Mouse (Mus musculus) limb, embryonic 11.5 days (tissue): ENCODE measurements around the gene Adat3. TPM values are rescaled to one million over a fixed set of nuclear protein-coding genes. Genes with fewer than 3 reads are reported as not detected.
A peak's percentile ranks its signal among the peaks of the same experiment; 100 is the strongest.
"Not testable (repeated sequence)": the region's sequence is repeated elsewhere in the genome, so short reads cannot be mapped to it uniquely, and the experiment has no call there.

Source experiments
- ATAC-seq: fragments of 200-750 bp; cut with Nextera tagmentation; 2 replicates; pipeline ENCODE4 v1.8.0; 2017; ENCODE audit warnings: low read depth; ENCODE audit not compliant: insufficient number of reproducible peaks, low FRiP score, low TSS enrichment
- DNase-seq: peaks from one replicate; pipeline ENCODE4 v3.0.0-alpha.2; 2015; ENCODE audit warnings: low spot score
- H3K27ac ChIP-seq: fragments of 300-500 bp; sonication (generic); replicated peaks from 2 replicates; pipeline ENCODE4 v1.5.1; 2014; ENCODE audit warnings: low read depth, mild to moderate bottlenecking, low read length
- H3K27me3 ChIP-seq: fragments of 300-500 bp; sonication (generic); 2 replicates; pipeline ENCODE4 v1.6.1; 2014; ENCODE audit warnings: mild to moderate bottlenecking, low read length, mixed read lengths; ENCODE audit not compliant: control insufficient read depth, insufficient read depth
- H3K36me3 ChIP-seq: fragments of 300-500 bp; sonication (generic); 2 replicates; pipeline ENCODE4 v1.6.1; 2014; ENCODE audit warnings: mild to moderate bottlenecking, low read length, moderate library complexity, mixed read lengths; ENCODE audit not compliant: control insufficient read depth, insufficient read depth
- H3K4me1 ChIP-seq: fragments of 300-500 bp; sonication (generic); 2 replicates; pipeline ENCODE4 v1.6.1; 2014; ENCODE audit warnings: low read length, mixed read lengths; ENCODE audit not compliant: control insufficient read depth, insufficient read depth
- H3K4me2 ChIP-seq: fragments of 300-500 bp; sonication (generic); 2 replicates; pipeline ENCODE4 v1.6.1; 2014; ENCODE audit warnings: low read depth, mild to moderate bottlenecking, moderate library complexity; ENCODE audit not compliant: severe bottlenecking
- H3K4me3 ChIP-seq: fragments of 300-500 bp; sonication (generic); 2 replicates; pipeline ENCODE4 v1.5.1; 2014; ENCODE audit warnings: low read depth, low read length
- H3K9ac ChIP-seq: fragments of 300-500 bp; sonication (generic); 2 replicates; pipeline ENCODE4 v1.6.1; 2014; ENCODE audit warnings: mild to moderate bottlenecking, low read length
- H3K9me3 ChIP-seq: fragments of 300-500 bp; sonication (generic); 2 replicates; pipeline ENCODE4 v1.6.1; 2016; ENCODE audit warnings: low read length; ENCODE audit not compliant: control insufficient read depth
- WGBS: fragments of 180-500 bp; shearing (Covaris S2); extraction: QIAGEN DNeasy Blood & Tissue Kit; methylation state at CpG from one replicate; pipeline ENCODE4 v1.1.7; 2014; 5-methylcytosine and 5-hydroxymethylcytosine counted together
- polyA plus RNA-seq: library from polyadenylated mRNA; unstranded; fragments of >200 nt; fragmentation: Nextera tagmentation; extraction: Ambion mirVana; gene quantifications from 2 replicates; pipeline ENCODE4 v1.2.1, GENCODE M21; 2014

The Adat3 gene
- polyA plus RNA-seq, 1 experiment from 2014 or later = 9.8 TPM

DNA sequence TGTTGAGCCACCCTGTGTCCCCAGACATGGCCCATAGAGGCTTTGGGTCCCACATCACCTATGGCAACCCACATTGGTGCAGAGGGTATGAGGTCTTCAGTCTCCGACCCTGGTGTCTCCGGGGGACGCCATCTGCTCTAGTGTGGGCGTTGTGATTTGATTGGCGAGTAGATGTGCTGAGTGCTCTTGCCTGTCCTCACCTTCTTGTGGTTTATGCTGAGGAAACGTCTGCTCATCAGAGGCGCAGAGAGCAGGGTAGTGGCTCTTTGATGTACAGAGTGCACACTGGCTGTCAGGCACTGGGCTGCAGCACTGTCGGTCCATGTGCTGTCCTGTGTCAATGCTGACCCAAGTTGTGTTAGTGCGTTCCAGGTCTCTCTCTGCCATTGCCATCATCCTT lies 26.2 kb downstream of the Adat3 start:
- peaks cover 15% of the 10 kb centered on the region for H3K4me1 ChIP-seq
- H3K36me3 ChIP-seq = peaks cover 5% of the 10 kb centered on the region; the same call in 1 of the 2 replicates
- WGBS = 88% methylated on average over 9 of the region's 9 CpGs
- no peak overlapping the region for H3K4me3 ChIP-seq
- no peak overlapping the region for H3K27ac ChIP-seq
- H3K4me2 ChIP-seq = no peak overlapping the region
- ATAC-seq (no peak), DNase-seq (no peak)
- H3K27me3 ChIP-seq = no peaks in the 10 kb centered on the region
- no peaks in the 10 kb centered on the region for H3K9me3 ChIP-seq
- no peak overlapping the region for H3K9ac ChIP-seq

DNA sequence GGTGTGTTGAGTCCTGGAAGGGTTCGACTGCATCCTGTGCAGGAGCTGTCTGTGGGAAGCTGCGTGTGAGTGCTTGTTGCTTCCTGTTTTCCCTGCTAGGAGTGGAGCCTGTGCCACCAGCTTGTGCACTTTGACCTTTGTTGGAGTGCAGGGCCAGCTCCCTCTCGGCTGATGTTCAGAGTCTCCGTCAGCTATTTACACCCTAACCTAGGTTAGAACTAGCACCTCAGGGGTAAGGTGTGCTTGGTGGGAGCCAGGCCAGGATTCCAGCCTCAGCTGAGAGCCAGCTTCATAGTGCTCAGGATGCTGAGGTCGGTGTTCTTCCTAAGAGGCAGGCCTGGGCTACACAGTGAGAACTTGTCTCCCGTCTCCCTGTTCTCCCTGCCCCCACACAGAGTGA lies 32.7 kb downstream of the Adat3 start:
- H3K4me1 ChIP-seq = no peaks in the 10 kb centered on the region
- no peak for DNase-seq
- H3K4me3 ChIP-seq = no peak overlapping the region
- H3K27ac ChIP-seq = no peak overlapping the region
- WGBS = 85% methylated on average over 6 of the region's 6 CpGs
- ATAC-seq = no peak
- no peak overlapping the region for H3K4me2 ChIP-seq
- H3K9ac ChIP-seq = no peak overlapping the region
- no peaks in the 10 kb centered on the region for H3K27me3 ChIP-seq
- no peaks in the 10 kb centered on the region for H3K9me3 ChIP-seq
- H3K36me3 ChIP-seq = peaks cover 46% of the 10 kb centered on the region

DNA sequence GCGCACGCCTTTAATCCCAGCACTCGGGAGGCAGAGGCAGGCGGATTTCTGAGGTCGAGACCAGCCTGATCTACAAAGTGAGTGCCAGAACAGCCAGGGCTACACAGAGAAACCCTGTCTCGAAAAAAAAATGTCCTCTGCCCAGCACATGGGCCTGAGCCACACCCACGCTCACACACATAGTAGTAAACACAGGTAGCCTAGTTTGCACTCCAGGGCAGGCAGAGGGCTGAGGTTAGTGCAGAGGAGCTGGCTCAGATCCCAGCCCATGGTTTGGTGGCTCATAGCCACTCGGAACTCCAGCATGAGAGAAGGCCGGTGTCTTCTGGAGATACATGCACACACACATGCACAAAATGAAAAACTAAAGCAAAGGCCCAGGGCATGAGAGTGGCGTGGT lies 44.3 kb downstream of the Adat3 start:
- no peaks in the 10 kb centered on the region for H3K27me3 ChIP-seq
- no peak overlapping the region for H3K4me2 ChIP-seq
- no peaks in the 10 kb centered on the region for H3K4me1 ChIP-seq
- no peak overlapping the region for H3K9ac ChIP-seq
- no peak for ATAC-seq
- H3K36me3 ChIP-seq = peaks cover 26% of the 10 kb centered on the region
- DNase-seq = no peak
- no peaks in the 10 kb centered on the region for H3K9me3 ChIP-seq
- H3K27ac ChIP-seq = no peak overlapping the region
- WGBS = 95% methylated on average over 10 of the region's 10 CpGs
- H3K4me3 ChIP-seq = no peak overlapping the region

DNA sequence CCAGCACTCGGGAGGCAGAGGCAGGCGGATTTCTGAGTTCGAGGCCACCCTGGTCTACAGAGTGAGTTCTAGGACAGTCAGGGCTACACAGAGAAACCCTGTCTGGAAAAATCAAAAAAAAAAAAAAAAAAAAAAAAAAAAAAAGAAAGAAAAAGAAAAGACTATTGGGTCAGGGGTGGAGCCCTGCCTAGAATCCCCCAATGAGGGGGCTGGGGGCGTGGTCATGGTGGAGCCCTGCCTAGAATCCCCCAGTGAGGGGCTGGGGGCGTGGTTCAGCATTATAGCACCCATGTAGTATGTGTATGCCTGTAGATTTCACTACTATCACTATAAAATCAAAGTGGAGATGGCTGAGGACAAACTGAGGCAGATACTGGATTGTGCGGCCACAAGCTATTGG lies 47.2 kb downstream of the Adat3 start:
- H3K9ac ChIP-seq, H3K9me3 ChIP-seq, ATAC-seq, H3K4me3 ChIP-seq, H3K4me2 ChIP-seq, H3K4me1 ChIP-seq, DNase-seq, H3K27ac ChIP-seq, H3K27me3 ChIP-seq, H3K36me3 ChIP-seq: not testable (repeated sequence)
- 81% methylated on average over 6 of the region's 6 CpGs for WGBS

DNA sequence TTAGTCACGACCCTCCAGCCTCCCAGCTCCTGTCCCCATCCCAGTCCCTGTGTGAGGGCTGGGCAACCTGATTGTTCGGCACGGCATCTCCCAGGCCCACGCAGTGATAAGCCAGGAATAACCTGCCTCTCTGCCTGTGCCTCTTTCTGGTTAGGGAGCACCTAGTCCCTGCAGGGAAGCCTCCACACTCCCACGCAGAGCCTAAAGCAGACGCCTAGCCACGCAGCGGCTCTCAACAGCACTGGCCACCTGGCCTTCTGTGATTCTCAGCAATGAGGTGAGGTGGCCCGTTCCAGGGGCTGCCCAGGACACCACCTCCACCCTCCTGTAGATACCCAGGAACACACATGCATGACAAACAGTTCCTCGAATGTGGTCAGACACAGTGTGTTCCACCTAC lies 47.7 kb downstream of the Adat3 start:
- Histone ChIP-seq H3K27me3 (no peaks in the 10 kb centered on the region), H3K9ac (no peak overlapping the region), H3K27ac (no peak overlapping the region), H3K36me3 (peaks cover 5% of the 10 kb centered on the region), H3K4me3 (no peak overlapping the region), H3K4me2 (no peak overlapping the region), H3K9me3 (no peaks in the 10 kb centered on the region), H3K4me1 (peaks cover 7% of the 10 kb centered on the region)
- WGBS = 90% methylated on average over 10 of the region's 10 CpGs
- ATAC-seq = no peak
- DNase-seq = no peak

DNA sequence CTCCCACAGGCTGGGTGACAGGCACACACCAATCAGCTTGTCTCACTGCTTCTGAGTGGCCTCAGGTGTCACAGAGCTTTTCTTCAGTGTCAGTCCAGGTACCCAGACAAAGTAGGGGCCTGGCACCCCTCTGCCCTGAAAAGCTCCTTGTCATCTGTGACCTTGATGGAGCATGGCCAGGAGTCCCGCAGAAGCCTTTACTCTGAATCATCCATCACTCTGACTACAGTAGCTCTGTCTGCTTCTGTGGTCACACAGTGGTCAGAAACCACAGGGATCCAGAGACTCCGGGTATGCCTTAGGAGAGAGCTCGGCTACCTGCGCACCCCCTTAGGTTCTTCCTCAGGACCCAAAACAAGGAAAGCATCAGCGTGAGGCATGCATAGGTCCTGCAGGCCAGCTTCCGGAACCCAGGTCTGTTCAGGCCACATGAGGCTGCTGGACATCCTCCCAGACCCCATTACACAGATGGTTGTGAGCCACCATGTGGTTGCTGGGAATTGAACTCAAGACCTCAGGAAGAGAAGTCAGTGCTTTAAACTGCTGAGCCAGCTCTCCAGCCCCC lies 50.6 kb downstream of the Adat3 start:
- Histone ChIP-seq H3K36me3 (no peaks in the 10 kb centered on the region), H3K4me1 (peaks cover 9% of the 10 kb centered on the region), H3K4me2 (no peak overlapping the region), H3K27ac (no peak overlapping the region), H3K27me3 (no peaks in the 10 kb centered on the region), H3K4me3 (no peak overlapping the region), H3K9me3 (no peaks in the 10 kb centered on the region), H3K9ac (no peak overlapping the region)
- no peak for DNase-seq
- ATAC-seq = no peak
- 88% methylated on average over 6 of the region's 6 CpGs for WGBS

DNA sequence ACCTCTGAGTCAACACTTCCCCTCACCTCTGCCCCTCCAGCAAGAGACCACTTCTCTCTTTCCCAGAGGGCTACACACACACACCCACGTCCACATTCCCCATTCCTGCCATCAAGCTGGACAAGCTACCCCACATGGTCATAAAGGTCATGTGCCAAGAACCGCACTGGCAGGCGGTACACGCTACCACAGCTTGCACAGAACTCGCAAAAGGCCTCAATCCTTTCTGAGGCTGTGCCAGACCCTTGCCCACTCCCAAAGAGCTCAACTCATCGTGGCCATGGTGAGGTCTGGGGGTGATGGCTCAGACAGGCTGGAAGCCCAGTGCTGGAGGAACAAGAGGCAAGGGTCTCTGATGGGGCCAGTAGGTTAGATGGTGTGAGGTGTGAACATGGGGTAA lies 52.2 kb downstream of the Adat3 start:
- peak overlapping the region; percentile 90; the same call in 1 of the 2 replicates for H3K4me2 ChIP-seq
- H3K27ac ChIP-seq = no peak overlapping the region
- WGBS = 86% methylated on average over 6 of the region's 6 CpGs
- peaks cover 9% of the 10 kb centered on the region for H3K4me1 ChIP-seq
- H3K36me3 ChIP-seq = no peaks in the 10 kb centered on the region
- H3K9ac ChIP-seq = no peak overlapping the region
- no peak for ATAC-seq
- no peaks in the 10 kb centered on the region for H3K27me3 ChIP-seq
- DNase-seq = no peak
- H3K4me3 ChIP-seq = no peak overlapping the region
- H3K9me3 ChIP-seq = no peaks in the 10 kb centered on the region

DNA sequence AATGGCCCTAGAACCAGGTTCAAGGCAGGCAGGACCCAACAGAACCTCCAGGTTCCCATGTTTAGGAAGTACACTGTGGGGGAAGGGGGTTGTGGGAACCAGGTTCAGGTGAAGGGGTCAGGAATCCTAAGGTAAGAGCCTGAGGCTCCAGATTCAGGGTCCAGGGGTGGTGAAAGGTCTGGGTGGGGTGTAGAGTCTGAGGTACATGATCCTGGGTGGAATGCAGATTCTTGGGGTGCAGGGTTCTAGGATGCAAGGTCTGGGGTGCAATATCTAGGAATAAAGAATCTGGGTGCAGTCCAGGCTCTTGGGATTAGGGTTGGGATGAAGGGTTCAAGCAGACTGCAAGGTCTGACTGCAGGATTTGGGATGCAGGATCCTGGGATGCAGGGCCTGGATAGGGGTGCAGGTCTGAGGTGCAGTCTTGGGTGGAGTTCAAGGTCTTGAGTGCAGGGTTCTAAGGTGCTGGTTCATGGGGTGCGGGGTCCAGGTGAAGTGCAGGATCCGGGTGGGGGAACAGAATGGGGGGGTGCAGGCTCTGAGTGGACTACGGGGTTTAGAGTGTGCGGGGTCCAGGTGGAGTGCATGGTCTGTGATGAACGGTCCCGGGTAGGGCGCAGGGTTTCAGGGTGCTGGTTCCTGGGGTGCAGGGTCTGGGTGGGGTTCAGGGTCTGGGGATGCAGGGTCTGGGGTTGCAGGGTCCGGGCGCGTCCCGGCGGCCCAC lies 52.9 kb downstream of the Adat3 start:
- peaks cover 9% of the 10 kb centered on the region for H3K4me1 ChIP-seq

More for the DNA sequence above, 52.9 kb downstream of the Adat3 start:
- no peaks in the 10 kb centered on the region for H3K27me3 ChIP-seq
- H3K9ac ChIP-seq = peak overlapping the region; percentile 92
- H3K9me3 ChIP-seq = no peaks in the 10 kb centered on the region
- peak overlapping the region; percentile 90 for H3K4me2 ChIP-seq
- DNase-seq = no peak
- no peaks in the 10 kb centered on the region for H3K36me3 ChIP-seq
- ATAC-seq = peak; percentile 59
- peak overlapping the region; percentile 82 for H3K4me3 ChIP-seq
- WGBS = 2% methylated on average over 12 of the region's 12 CpGs
- H3K27ac ChIP-seq = peak overlapping the region; percentile 52; the same call in 1 of the 2 replicates
